Mouse (Mus musculus) layer of hippocampus, adult 9-10 months (tissue): ENCODE results near the gene Cebpz.

Source experiments
- DNase-seq: peaks from one replicate; pipeline ENCODE4 v3.0.0; 2022; ENCODE audit warnings: low spot score

Gene Cebpz

GRCm38 (mm10) chr17:78936466-78937228, at the start of gene Cebpz, which contains the start of gene Ndufaf7:
Gene Cebpz (minus strand): TSS chr17:78937066.
Gene Ndufaf7 (plus strand): TSS chr17:78937136.
- peak; percentile 92 for DNase-seq

- DNase-seq: no peak
Measured at GRCm38 (mm10) chr17:78983736-78984135, 46.9 kb upstream of the Cebpz start.

GRCm38 (mm10) chr17:78983166-78983565, 46.3 kb upstream of the Cebpz start:
- DNase-seq: no peak

GRCm38 (mm10) chr17:78968500-78968899, 31.6 kb upstream of the Cebpz start:
- no peak for DNase-seq

- DNase-seq: no peak
Measured at GRCm38 (mm10) chr17:78966092-78966883, 29.4 kb upstream of the Cebpz start.

- peak; percentile 30 for DNase-seq
Measured at GRCm38 (mm10) chr17:78964387-78964786, 27.5 kb upstream of the Cebpz start.

- no peak for DNase-seq
Measured at GRCm38 (mm10) chr17:78959473-78959872, 22.6 kb upstream of the Cebpz start.

- no peak for DNase-seq
Measured at GRCm38 (mm10) chr17:78953240-78953639, 16.4 kb upstream of the Cebpz start.

GRCm38 (mm10) chr17:78952070-78952469, 15.2 kb upstream of the Cebpz start:
- DNase-seq: no peak

- no peak for DNase-seq
Measured at GRCm38 (mm10) chr17:78951225-78951624, 14.4 kb upstream of the Cebpz start.

GRCm38 (mm10) chr17:78942579-78942978, 5.7 kb upstream of the Cebpz start:
- no peak for DNase-seq

- no peak for DNase-seq
Measured at GRCm38 (mm10) chr17:78938927-78939326, 2.1 kb upstream of the Cebpz start.

GRCm38 (mm10) chr17:78937229-78937853, 475 bp upstream of the Cebpz start:
- no peak for DNase-seq

- no peak for DNase-seq
Measured at GRCm38 (mm10) chr17:78935857-78936256, 1.0 kb downstream of the Cebpz start.

- no peak for DNase-seq
Measured at GRCm38 (mm10) chr17:78917696-78918095, 19.2 kb downstream of the Cebpz start.

GRCm38 (mm10) chr17:78916899-78917298, 20.0 kb downstream of the Cebpz start:
- no peak for DNase-seq

- peak; percentile 77 for DNase-seq
Measured at GRCm38 (mm10) chr17:78916369-78916813, 20.5 kb downstream of the Cebpz start, which contains the start of gene Cebpzos. Gene Cebpzos (plus strand): TSS chr17:78916500.

GRCm38 (mm10) chr17:78915772-78916171, 21.1 kb downstream of the Cebpz start:
- no peak for DNase-seq

GRCm38 (mm10) chr17:78913921-78914320, 22.9 kb downstream of the Cebpz start:
- no peak for DNase-seq

GRCm38 (mm10) chr17:78912861-78913281, 24.0 kb downstream of the Cebpz start:
- DNase-seq: no peak

GRCm38 (mm10) chr17:78909374-78909773, 27.5 kb downstream of the Cebpz start:
- no peak for DNase-seq

- no peak for DNase-seq
Measured at GRCm38 (mm10) chr17:78906892-78907291, 30.0 kb downstream of the Cebpz start, which contains the start of gene Sult6b1. Gene Sult6b1 (minus strand): TSS chr17:78906992.
